Mouse (Mus musculus): ENCODE data around the gene Ubc. TPM values are rescaled to one million over a fixed set of nuclear protein-coding genes. Genes with fewer than 3 reads are reported as not detected.
"Not testable (repeated sequence)": the region's sequence is repeated elsewhere in the genome, so short reads cannot be mapped to it uniquely, and the experiment has no call there.

Ubc gene
- polyA plus RNA-seq, 1 experiment, result 1,009 TPM

- DNase-seq, result no peak
- Histone ChIP-seq H3K4me1 (ENCODE audit: control insufficient read depth, insufficient read depth, low read length) (peaks cover 12% of the 10 kb centered on the region; the same call in 1 of the 2 replicates), H3K27me3 (ENCODE audit: control insufficient read depth, insufficient read depth, low read length) (no peaks in the 10 kb centered on the region), H3K4me3 (replicated peaks; ENCODE audit: insufficient read depth, low read depth, low read length) (peak overlapping the region; percentile 38), H3K27ac (ENCODE audit: insufficient read depth, low read length) (peak overlapping the region; percentile 99)
- TF ChIP-seq CTCF (IDR thresholded peaks at IDR 0.05; ENCODE audit: borderline replicate concordance, insufficient read depth, low read depth, low read length) (no peak), POLR2A (IDR thresholded peaks at IDR 0.05; ENCODE audit: borderline replicate concordance, insufficient read depth, low read length) (no peak)
- 0% methylated on average over 1 of the region's 1 CpGs for WGBS
Measured at GRCm38 (mm10) chr5:125392618-125392976, 2.6 kb upstream of the Ubc start.

GRCm38 (mm10) chr5:125392176-125392575 lies 2.2 kb upstream of the Ubc start:
- H3K4me3 ChIP-seq (replicated peaks; ENCODE audit: insufficient read depth, low read depth, low read length); DNase-seq: not testable (repeated sequence)
- 81% methylated on average over 4 of the region's 4 CpGs for WGBS

GRCm38 (mm10) chr5:125391609-125392008 lies 1.6 kb upstream of the Ubc start:
- TF ChIP-seq POLR2A (IDR thresholded peaks at IDR 0.05; ENCODE audit: borderline replicate concordance, insufficient read depth, low read length), result no peak
- TF ChIP-seq CTCF (IDR thresholded peaks at IDR 0.05; ENCODE audit: borderline replicate concordance, insufficient read depth, low read depth, low read length), result no peak
- H3K4me3 ChIP-seq (replicated peaks; ENCODE audit: insufficient read depth, low read depth, low read length), result no peak overlapping the region
- H3K4me1 ChIP-seq (ENCODE audit: control insufficient read depth, insufficient read depth, low read length), result peaks cover 12% of the 10 kb centered on the region; the same call in 1 of the 2 replicates
- DNase-seq, result peak; percentile 76 to 86
- H3K27ac ChIP-seq (ENCODE audit: insufficient read depth, low read length), result peak overlapping the region; percentile 99
- no peaks in the 10 kb centered on the region for H3K27me3 ChIP-seq (ENCODE audit: control insufficient read depth, insufficient read depth, low read length)
- WGBS, result 12% methylated on average over 5 of the region's 5 CpGs

More at GRCm38 (mm10) chr5:125392176-125392575, 2.2 kb upstream of the Ubc start:
- Histone ChIP-seq H3K4me1 (ENCODE audit: control insufficient read depth, insufficient read depth, low read length) (peaks cover 12% of the 10 kb centered on the region; the same call in 1 of the 2 replicates), H3K27ac (ENCODE audit: insufficient read depth, low read length) (peak overlapping the region; percentile 54)
- not testable (repeated sequence) for H3K27me3 ChIP-seq (ENCODE audit: control insufficient read depth, insufficient read depth, low read length)

GRCm38 (mm10) chr5:125390906-125391477 lies 990 bp upstream of the Ubc start:
- 84% methylated on average over 3 of the region's 3 CpGs for WGBS
- Histone ChIP-seq H3K27ac (ENCODE audit: insufficient read depth, low read length) (peak overlapping the region; percentile 84), H3K4me1 (ENCODE audit: control insufficient read depth, insufficient read depth, low read length) (peaks cover 12% of the 10 kb centered on the region; the same call in 1 of the 2 replicates), H3K27me3 (ENCODE audit: control insufficient read depth, insufficient read depth, low read length) (no peaks in the 10 kb centered on the region), H3K4me3 (replicated peaks; ENCODE audit: insufficient read depth, low read depth, low read length) (no peak overlapping the region)
- TF ChIP-seq POLR2A (IDR thresholded peaks at IDR 0.05; ENCODE audit: borderline replicate concordance, insufficient read depth, low read length), result no peak
- no peak for TF ChIP-seq CTCF (IDR thresholded peaks at IDR 0.05; ENCODE audit: borderline replicate concordance, insufficient read depth, low read depth, low read length)
- DNase-seq, result no peak

- peak within 1 kb of the TSS; percentile 100 for H3K27ac ChIP-seq (ENCODE audit: insufficient read depth, low read length)
- peaks cover 15% of the 10 kb centered on the region; the same call in 1 of the 2 replicates for H3K4me1 ChIP-seq (ENCODE audit: control insufficient read depth, insufficient read depth, low read length)
- 1% methylated on average over 41 of the region's 41 CpGs for WGBS
- H3K27me3 ChIP-seq (ENCODE audit: control insufficient read depth, insufficient read depth, low read length), result no peaks in the 10 kb centered on the region
- TF ChIP-seq CTCF (IDR thresholded peaks at IDR 0.05; ENCODE audit: borderline replicate concordance, insufficient read depth, low read depth, low read length) (no peak), POLR2A (IDR thresholded peaks at IDR 0.05; ENCODE audit: borderline replicate concordance, insufficient read depth, low read length) (no peak)
- DNase-seq, result peak; percentile 79 to 81
- peak within 1 kb of the TSS; percentile 86 for H3K4me3 ChIP-seq (replicated peaks; ENCODE audit: insufficient read depth, low read depth, low read length)
Measured at GRCm38 (mm10) chr5:125389131-125389578, 847 bp downstream of the Ubc start, which contains the start of gene Gm10382. Gene Gm10382, plus strand, starts transcription at chr5:125389322.

GRCm38 (mm10) chr5:125388358-125389092 lies 1.5 kb downstream of the Ubc start:
- DNase-seq, result no peak
- peak overlapping the region; percentile 100; the same call in 1 of the 2 replicates for H3K27ac ChIP-seq (ENCODE audit: insufficient read depth, low read length)
- TF ChIP-seq POLR2A (IDR thresholded peaks at IDR 0.05; ENCODE audit: borderline replicate concordance, insufficient read depth, low read length) (no peak), CTCF (IDR thresholded peaks at IDR 0.05; ENCODE audit: borderline replicate concordance, insufficient read depth, low read depth, low read length) (no peak)
- 8% methylated on average over 13 of the region's 13 CpGs for WGBS
- no peaks in the 10 kb centered on the region for H3K27me3 ChIP-seq (ENCODE audit: control insufficient read depth, insufficient read depth, low read length)
- peaks cover 11% of the 10 kb centered on the region; the same call in 1 of the 2 replicates for H3K4me1 ChIP-seq (ENCODE audit: control insufficient read depth, insufficient read depth, low read length)
- H3K4me3 ChIP-seq (replicated peaks; ENCODE audit: insufficient read depth, low read depth, low read length), result peak overlapping the region; percentile 86

- not testable (repeated sequence) for H3K27ac ChIP-seq (ENCODE audit: insufficient read depth, low read length); H3K27me3 ChIP-seq (ENCODE audit: control insufficient read depth, insufficient read depth, low read length); H3K4me3 ChIP-seq (replicated peaks; ENCODE audit: insufficient read depth, low read depth, low read length); DNase-seq
- 69% methylated on average over 5 of the region's 6 CpGs for WGBS
- peaks cover 11% of the 10 kb centered on the region; the same call in 1 of the 2 replicates for H3K4me1 ChIP-seq (ENCODE audit: control insufficient read depth, insufficient read depth, low read length)
Measured at GRCm38 (mm10) chr5:125387295-125387694, 2.7 kb downstream of the Ubc start.
